Mouse (Mus musculus) brain, embryonic 14.5 days (tissue): ENCODE measurements around the gene Dpf1.

ENCODE experiments used
- CTCF ChIP-seq: fragments of 200-500 bp; IDR thresholded peaks from 2 replicates; pipeline ENCODE4 v1.5.1; 2012; ENCODE audit warnings: inconsistent platforms, mild to moderate bottlenecking, moderate library complexity, borderline replicate concordance; ENCODE audit not compliant: insufficient read depth, insufficient read length; ENCODE audit errors: extremely low read depth
- POLR2A ChIP-seq: fragments of 200-500 bp; IDR thresholded peaks from 2 replicates; pipeline ENCODE4 v1.6.1; 2012; ENCODE audit warnings: mild to moderate bottlenecking, inconsistent platforms, borderline replicate concordance; ENCODE audit not compliant: poor library complexity, insufficient read depth, insufficient read length, severe bottlenecking; ENCODE audit errors: extremely low read depth

DNA sequence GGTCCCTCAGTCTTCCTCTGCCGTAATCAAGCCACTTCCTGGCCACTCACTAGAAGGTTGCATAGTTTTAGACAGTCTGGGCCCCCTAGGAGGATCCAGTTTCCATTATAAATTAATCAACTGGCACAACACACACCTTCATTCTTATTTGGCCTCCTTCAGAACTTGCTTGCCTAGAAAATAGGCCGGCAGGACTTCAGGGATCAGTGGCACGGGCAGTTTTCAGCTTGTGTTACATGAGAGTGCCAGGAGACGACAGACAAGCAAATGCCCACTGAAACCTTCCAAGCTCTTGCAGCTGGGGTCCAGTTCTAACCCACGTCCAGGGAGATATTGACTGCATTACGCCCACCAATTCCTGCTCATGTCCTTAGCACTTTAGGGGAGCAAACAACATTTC is 41.6 kb upstream of the Dpf1 start:
- TF ChIP-seq CTCF (no peak), POLR2A (no peak)
